Mouse (Mus musculus) stomach, embryonic 14.5 days (tissue): ENCODE results near the gene Ppie. TPM values are rescaled to one million over a fixed set of nuclear protein-coding genes. Genes with fewer than 3 reads are reported as not detected.

Source experiments
- ATAC-seq: fragments of 200-750 bp; cut with Nextera tagmentation; 2 replicates; pipeline ENCODE4 v1.8.0; 2017; ENCODE audit warnings: low read depth, moderate TSS enrichment; ENCODE audit not compliant: insufficient number of reproducible peaks, insufficient read depth, low FRiP score
- H3K27ac ChIP-seq: fragments of 300-500 bp; sonication (generic); 2 replicates; pipeline ENCODE4 v1.5.1; 2014; ENCODE audit warnings: mild to moderate bottlenecking, low read length, moderate library complexity, mixed read lengths
- H3K27me3 ChIP-seq: fragments of 300-500 bp; sonication (generic); 2 replicates; pipeline ENCODE4 v1.6.1; 2014; ENCODE audit warnings: low read length, control low read depth, mixed read lengths; ENCODE audit not compliant: control insufficient read depth, insufficient read depth
- H3K36me3 ChIP-seq: fragments of 300-500 bp; sonication (generic); 2 replicates; pipeline ENCODE4 v1.6.1; 2014; ENCODE audit warnings: mild to moderate bottlenecking, control low read depth, low read length, moderate library complexity, mixed read lengths; ENCODE audit not compliant: control insufficient read depth, insufficient read depth
- H3K4me1 ChIP-seq: fragments of 300-500 bp; sonication (generic); 2 replicates; pipeline ENCODE4 v1.6.1; 2014; ENCODE audit warnings: low read length, control low read depth, mixed read lengths; ENCODE audit not compliant: control insufficient read depth, insufficient read depth
- H3K4me2 ChIP-seq: fragments of 300-500 bp; sonication (generic); replicated peaks from 2 replicates; pipeline ENCODE4 v1.6.1; 2014; ENCODE audit warnings: low read depth, low read length, control low read depth
- H3K4me3 ChIP-seq: fragments of 300-500 bp; sonication (generic); 2 replicates; pipeline ENCODE4 v1.5.1; 2014; ENCODE audit warnings: low read depth, low read length, control low read depth
- H3K9ac ChIP-seq: fragments of 300-500 bp; sonication (generic); replicated peaks from 2 replicates; pipeline ENCODE4 v1.6.1; 2014; ENCODE audit warnings: low read depth, mild to moderate bottlenecking, control low read depth, low read length, moderate library complexity, mixed read lengths
- H3K9me3 ChIP-seq: fragments of 300-500 bp; sonication (generic); 2 replicates; pipeline ENCODE4 v1.6.1; 2016; ENCODE audit warnings: low read depth, low read length, control low read depth; ENCODE audit not compliant: control insufficient read depth
- WGBS: fragments of 180-500 bp; shearing (Covaris S2); extraction: QIAGEN DNeasy Blood & Tissue Kit; methylation state at CpG from one replicate; pipeline ENCODE4 v1.1.7; 2014; 5-methylcytosine and 5-hydroxymethylcytosine counted together
- polyA plus RNA-seq: library from polyadenylated mRNA; unstranded; fragments of >200 nt; fragmentation: Nextera tagmentation; extraction: Ambion mirVana; gene quantifications from 2 replicates; pipeline ENCODE4 v1.2.1, GENCODE M21; 2014

The Ppie gene
- 104 and 109 TPM in 2 replicates for polyA plus RNA-seq

GRCm38 (mm10) chr4:123139513-123140154, at the start of gene Ppie:
TSS of gene Ppie (minus strand) at chr4:123139951.
- Histone ChIP-seq H3K9me3 (no peaks in the 10 kb centered on the region), H3K36me3 (peaks cover 18% of the 10 kb centered on the region), H3K4me2 (peak within 1 kb of the TSS; percentile 59), H3K27ac (peak within 1 kb of the TSS; percentile 86), H3K27me3 (no peaks in the 10 kb centered on the region), H3K4me1 (peaks cover 8% of the 10 kb centered on the region), H3K9ac (peak within 1 kb of the TSS; percentile 37), H3K4me3 (peak within 1 kb of the TSS; percentile 57)
- peak; percentile 98 for ATAC-seq
- under 1% methylated on average over 34 of the region's 34 CpGs for WGBS

DNA sequence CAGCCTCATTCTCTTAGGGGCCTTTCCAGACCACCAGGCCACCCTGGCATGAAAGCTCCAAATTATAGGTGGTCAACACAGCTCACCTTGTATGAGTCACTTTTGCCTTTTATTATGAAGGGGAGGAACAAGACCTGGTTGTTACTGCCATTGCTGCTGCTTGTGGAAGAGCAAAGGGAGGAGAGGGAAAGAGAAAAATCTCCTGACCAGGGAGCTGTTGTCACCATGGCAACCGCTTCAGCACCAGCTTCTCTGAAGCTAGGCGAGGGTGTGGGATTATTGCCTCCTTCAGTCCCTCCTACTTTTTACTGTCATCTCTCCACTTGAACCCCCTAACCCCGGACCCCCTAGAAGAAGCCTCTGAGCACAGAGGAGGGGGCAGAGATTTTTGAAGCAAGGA, 45.1 kb upstream of the Ppie start:
- no peak overlapping the region for H3K4me2 ChIP-seq
- no peak overlapping the region for H3K4me3 ChIP-seq
- ATAC-seq: no peak
- no peaks in the 10 kb centered on the region for H3K36me3 ChIP-seq
- peaks cover 26% of the 10 kb centered on the region for H3K27me3 ChIP-seq
- no peak overlapping the region for H3K9ac ChIP-seq
- H3K27ac ChIP-seq: no peak overlapping the region
- H3K9me3 ChIP-seq: no peaks in the 10 kb centered on the region
- H3K4me1 ChIP-seq: peaks cover 5% of the 10 kb centered on the region; the same call in 1 of the 2 replicates
- 41% methylated on average over 3 of the region's 3 CpGs for WGBS

- ATAC-seq: peak; percentile 86
- H3K27ac ChIP-seq: no peak overlapping the region
- no peak overlapping the region; the same call in 1 of the 2 replicates for H3K9ac ChIP-seq
Measured at GRCm38 (mm10) chr4:123183239-123184056, 43.7 kb upstream of the Ppie start.

GRCm38 (mm10) chr4:123182328-123183238, 42.8 kb upstream of the Ppie start, which contains the start of gene Hpcal4:
TSS of gene Hpcal4 (plus strand) at chr4:123183227.
- peak within 1 kb of the TSS; percentile 39 for H3K27ac ChIP-seq
- peaks cover 5% of the 10 kb centered on the region; the same call in 1 of the 2 replicates for H3K4me1 ChIP-seq
- H3K27me3 ChIP-seq: peaks cover 26% of the 10 kb centered on the region
- H3K36me3 ChIP-seq: no peaks in the 10 kb centered on the region
- H3K4me2 ChIP-seq: peak within 1 kb of the TSS; percentile 77
- no peak within 1 kb of the TSS; the same call in 1 of the 2 replicates for H3K9ac ChIP-seq
- WGBS: under 1% methylated on average over 44 of the region's 44 CpGs
- H3K9me3 ChIP-seq: no peaks in the 10 kb centered on the region
- ATAC-seq: peak; percentile 70; the same call in 1 of the 2 replicates
- H3K4me3 ChIP-seq: peak within 1 kb of the TSS; percentile 39

More at GRCm38 (mm10) chr4:123183239-123184056, 43.7 kb upstream of the Ppie start:
- peak overlapping the region; percentile 39 for H3K4me3 ChIP-seq
- H3K9me3 ChIP-seq: no peaks in the 10 kb centered on the region
- 12% methylated on average over 39 of the region's 44 CpGs for WGBS
- H3K4me1 ChIP-seq: peaks cover 5% of the 10 kb centered on the region; the same call in 1 of the 2 replicates
- H3K27me3 ChIP-seq: peaks cover 26% of the 10 kb centered on the region
- H3K4me2 ChIP-seq: peak overlapping the region; percentile 77
- no peaks in the 10 kb centered on the region for H3K36me3 ChIP-seq

DNA sequence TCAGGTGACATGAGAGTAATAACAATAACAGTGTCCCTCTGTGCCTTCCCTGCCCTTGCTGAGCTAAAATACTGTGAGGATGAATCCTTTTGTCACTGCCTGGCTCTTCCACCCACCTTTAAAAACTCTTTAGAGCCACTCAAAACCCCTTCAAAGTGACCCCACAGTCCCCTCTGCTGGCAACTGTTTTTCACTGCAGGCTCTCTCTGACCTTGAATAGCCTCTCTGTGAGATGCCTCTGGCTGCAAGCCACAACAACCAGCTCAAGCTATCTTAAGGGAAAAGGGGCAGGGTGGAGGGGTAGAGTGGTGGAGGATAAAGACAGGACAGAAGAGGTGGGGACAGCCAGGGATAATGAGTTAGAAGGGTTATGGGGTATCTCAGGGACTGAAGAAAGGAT, 32.1 kb upstream of the Ppie start:
- Histone ChIP-seq H3K4me3 (no peak overlapping the region), H3K27me3 (no peaks in the 10 kb centered on the region; the same call in 1 of the 2 replicates), H3K9ac (no peak overlapping the region), H3K36me3 (no peaks in the 10 kb centered on the region), H3K4me2 (no peak overlapping the region), H3K27ac (no peak overlapping the region), H3K9me3 (no peaks in the 10 kb centered on the region), H3K4me1 (no peaks in the 10 kb centered on the region)
- no peak for ATAC-seq

DNA sequence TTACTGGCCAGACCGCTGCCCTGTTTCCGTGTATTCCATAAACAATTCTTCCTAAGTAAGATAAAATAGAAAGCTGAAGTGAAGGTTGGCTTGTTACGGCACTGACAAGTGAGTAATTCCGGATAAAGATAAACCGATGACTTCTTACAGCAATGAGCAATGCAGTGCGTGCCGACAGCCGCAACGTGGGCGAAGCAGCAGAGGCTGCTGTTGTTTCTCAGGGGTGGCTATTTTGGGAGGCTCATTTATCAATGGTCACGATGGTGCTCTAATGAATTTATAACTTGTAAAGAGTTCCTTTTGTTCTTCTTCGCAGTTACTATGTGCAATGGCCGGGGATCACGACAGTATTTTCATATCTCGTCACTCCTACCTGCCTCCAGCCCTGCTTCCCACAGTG, 24.4 kb upstream of the Ppie start:
- no peaks in the 10 kb centered on the region for H3K9me3 ChIP-seq
- H3K4me1 ChIP-seq: no peaks in the 10 kb centered on the region
- 56% methylated on average over 15 of the region's 15 CpGs for WGBS
- no peak for ATAC-seq
- 0 out of 2 replicates have a peak, but pooled peaks cover 4% of the 10 kb centered on the region for H3K27me3 ChIP-seq
- no peak overlapping the region for H3K27ac ChIP-seq
- H3K36me3 ChIP-seq: no peaks in the 10 kb centered on the region
- H3K4me2 ChIP-seq: no peak overlapping the region
- no peak overlapping the region for H3K4me3 ChIP-seq
- H3K9ac ChIP-seq: no peak overlapping the region

- H3K4me1 ChIP-seq: no peaks in the 10 kb centered on the region
- 0 out of 2 replicates have a peak, but pooled peaks cover 4% of the 10 kb centered on the region for H3K27me3 ChIP-seq
- H3K4me2 ChIP-seq: 0 out of 2 replicates have a peak overlapping the region, but pooled peaks have one; percentile 17
- H3K36me3 ChIP-seq: no peaks in the 10 kb centered on the region
- no peak overlapping the region for H3K4me3 ChIP-seq
- ATAC-seq: no peak
- no peak overlapping the region for H3K9ac ChIP-seq
- 14% methylated on average over 15 of the region's 15 CpGs for WGBS
- H3K9me3 ChIP-seq: no peaks in the 10 kb centered on the region
- H3K27ac ChIP-seq: no peak overlapping the region
Measured at GRCm38 (mm10) chr4:123162305-123162917, 22.7 kb upstream of the Ppie start.
